Mouse (Mus musculus) neural tube, embryonic 15.5 days (tissue): Measurements from ENCODE around the gene Klc2. TPM values are rescaled to one million over a fixed set of nuclear protein-coding genes. Genes with fewer than 3 reads are reported as not detected.
A peak's percentile ranks its signal among the peaks of the same experiment; 100 is the strongest.
"Not testable (repeated sequence)": the region's sequence is repeated elsewhere in the genome, so short reads cannot be mapped to it uniquely, and the experiment has no call there.

Source experiments
- ATAC-seq: fragments of 200-750 bp; cut with Nextera tagmentation; 2 replicates; pipeline ENCODE4 v1.8.0; 2017; ENCODE audit warnings: mild to moderate bottlenecking, moderate TSS enrichment, moderate library complexity; ENCODE audit not compliant: low FRiP score
- H3K27ac ChIP-seq: fragments of 300-500 bp; sonication (generic); replicated peaks from 2 replicates; pipeline ENCODE4 v1.5.1; 2015; ENCODE audit warnings: mild to moderate bottlenecking, inconsistent platforms
- H3K27me3 ChIP-seq: fragments of 300-500 bp; sonication (generic); replicated peaks from 2 replicates; pipeline ENCODE4 v1.6.1; 2015; ENCODE audit warnings: inconsistent platforms
- H3K36me3 ChIP-seq: fragments of 300-500 bp; sonication (generic); 2 replicates; pipeline ENCODE4 v1.6.1; 2015; ENCODE audit warnings: inconsistent platforms
- H3K4me1 ChIP-seq: fragments of 300-500 bp; sonication (generic); 2 replicates; pipeline ENCODE4 v1.6.1; 2015; ENCODE audit warnings: inconsistent platforms
- H3K4me2 ChIP-seq: fragments of 300-500 bp; sonication (generic); 2 replicates; pipeline ENCODE4 v1.6.1; 2015; ENCODE audit warnings: inconsistent platforms, mild to moderate bottlenecking, moderate library complexity
- H3K4me3 ChIP-seq: fragments of 300-500 bp; sonication (generic); replicated peaks from 2 replicates; pipeline ENCODE4 v1.5.1; 2015; ENCODE audit warnings: mild to moderate bottlenecking, inconsistent platforms
- H3K9ac ChIP-seq: fragments of 300-500 bp; sonication (generic); replicated peaks from 2 replicates; pipeline ENCODE4 v1.6.1; 2015; ENCODE audit warnings: mild to moderate bottlenecking, inconsistent platforms
- H3K9me3 ChIP-seq: fragments of 300-500 bp; sonication (generic); replicated peaks from 2 replicates; pipeline ENCODE4 v1.6.1; 2016; ENCODE audit warnings: inconsistent platforms
- WGBS: fragments of 180-500 bp; shearing (Covaris S2); methylation state at CpG from one replicate; pipeline ENCODE4 v1.1.7; 2015; ENCODE audit warnings: mixed read lengths; 5-methylcytosine and 5-hydroxymethylcytosine counted together
- polyA plus RNA-seq: library from polyadenylated mRNA; unstranded; fragments of >200 nt; fragmentation: Nextera tagmentation; extraction: Ambion mirVana; gene quantifications from 2 replicates; pipeline ENCODE4 v1.2.1, GENCODE M21; 2015

The Klc2 gene
- polyA plus RNA-seq, result 82.4 and 94.5 TPM in 2 replicates

- ATAC-seq, result peak; percentile 45
- Histone ChIP-seq H3K36me3 (peaks cover 12% of the 10 kb centered on the region; the same call in 1 of the 2 replicates), H3K9ac (peak within 1 kb of the TSS; percentile 96), H3K4me3 (peak within 1 kb of the TSS; percentile 95), H3K4me2 (peak within 1 kb of the TSS; percentile 76), H3K27ac (peak within 1 kb of the TSS; percentile 97), H3K9me3 (no peaks in the 10 kb centered on the region), H3K27me3 (no peaks in the 10 kb centered on the region), H3K4me1 (peaks cover 22% of the 10 kb centered on the region)
- 2% methylated on average over 18 of the region's 18 CpGs for WGBS
These were observed at the start of gene Klc2 for GRCm38 (mm10) chr19:5118384-5118698. Gene Klc2, minus strand, starts transcription at chr19:5118560.

GRCm38 (mm10) chr19:5167477-5167876 lies 49.1 kb upstream of the Klc2 start:
- Histone ChIP-seq H3K4me3 (no peak overlapping the region), H3K4me1 (no peaks in the 10 kb centered on the region)
- WGBS, result 88% methylated on average over 4 of the region's 4 CpGs

DNA sequence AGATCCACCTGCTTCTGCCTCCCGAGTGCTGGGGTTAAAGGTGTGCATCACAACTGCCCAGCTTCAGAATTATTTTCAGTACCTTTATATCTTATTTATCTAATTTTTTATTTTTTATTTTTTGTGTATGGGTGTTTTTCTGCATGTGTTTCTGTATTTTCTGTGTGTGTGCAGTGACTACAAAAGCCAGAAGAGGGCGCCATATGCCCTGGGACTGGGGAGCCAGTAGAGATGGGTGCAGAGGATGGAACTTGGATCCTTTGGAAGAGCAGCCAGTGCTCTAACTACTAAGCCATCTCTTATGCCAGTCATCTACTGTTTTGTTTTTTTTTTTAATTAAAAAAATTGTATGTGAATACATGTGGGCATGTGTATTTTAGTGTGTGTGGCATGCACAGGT lies 46.0 kb upstream of the Klc2 start:
- WGBS, result 66% methylated on average over 2 of the region's 2 CpGs
- Histone ChIP-seq H3K27ac (no peak overlapping the region), H3K4me2 (no peak overlapping the region), H3K9me3 (no peaks in the 10 kb centered on the region), H3K36me3 (peaks cover 20% of the 10 kb centered on the region), H3K4me1 (no peaks in the 10 kb centered on the region), H3K9ac (no peak overlapping the region), H3K27me3 (no peaks in the 10 kb centered on the region), H3K4me3 (no peak overlapping the region)
- ATAC-seq, result no peak

More at GRCm38 (mm10) chr19:5167477-5167876, 49.1 kb upstream of the Klc2 start:
- Histone ChIP-seq H3K27ac (no peak overlapping the region), H3K9me3 (no peaks in the 10 kb centered on the region), H3K36me3 (peaks cover 12% of the 10 kb centered on the region; the same call in 1 of the 2 replicates), H3K4me2 (no peak overlapping the region), H3K27me3 (no peaks in the 10 kb centered on the region), H3K9ac (no peak overlapping the region)
- ATAC-seq, result no peak

GRCm38 (mm10) chr19:5161913-5162312 lies 43.6 kb upstream of the Klc2 start:
- no peak overlapping the region for H3K4me3 ChIP-seq
- no peak for ATAC-seq
- peaks cover 21% of the 10 kb centered on the region for H3K36me3 ChIP-seq
- no peaks in the 10 kb centered on the region for H3K27me3 ChIP-seq
- no peak overlapping the region for H3K4me2 ChIP-seq
- H3K9ac ChIP-seq, result no peak overlapping the region
- H3K4me1 ChIP-seq, result no peaks in the 10 kb centered on the region
- WGBS, result 95% methylated on average over 3 of the region's 3 CpGs
- no peaks in the 10 kb centered on the region for H3K9me3 ChIP-seq
- no peak overlapping the region for H3K27ac ChIP-seq

DNA sequence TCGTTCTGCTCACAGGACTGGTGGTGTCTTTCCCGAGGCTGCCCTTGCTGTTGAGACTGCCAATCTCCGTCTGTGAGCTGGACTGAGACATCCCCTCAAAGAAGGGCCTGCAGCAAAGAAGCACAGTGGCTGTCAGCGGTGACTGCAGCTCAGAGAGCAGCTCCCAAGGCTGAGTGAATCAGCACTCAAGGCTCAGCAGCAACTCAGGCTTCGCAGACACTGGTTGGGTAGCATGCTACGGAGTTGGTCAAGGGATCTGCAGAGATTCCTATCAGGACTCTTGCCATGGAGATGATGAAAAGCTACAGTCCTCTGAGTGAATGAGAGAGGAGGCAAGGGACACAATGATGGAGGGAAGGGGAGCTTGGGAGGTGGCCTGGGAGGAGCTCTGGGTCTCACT lies 33.9 kb upstream of the Klc2 start:
- no peak overlapping the region for H3K4me2 ChIP-seq
- no peaks in the 10 kb centered on the region for H3K9me3 ChIP-seq
- 92% methylated on average over 6 of the region's 6 CpGs for WGBS
- no peak for ATAC-seq
- H3K4me1 ChIP-seq, result peaks cover 5% of the 10 kb centered on the region; the same call in 1 of the 2 replicates
- peaks cover 34% of the 10 kb centered on the region for H3K36me3 ChIP-seq
- H3K27me3 ChIP-seq, result no peaks in the 10 kb centered on the region
- no peak overlapping the region for H3K9ac ChIP-seq
- no peak overlapping the region for H3K4me3 ChIP-seq
- H3K27ac ChIP-seq, result 0 out of 2 replicates have a peak overlapping the region, but pooled peaks have one; percentile 14

DNA sequence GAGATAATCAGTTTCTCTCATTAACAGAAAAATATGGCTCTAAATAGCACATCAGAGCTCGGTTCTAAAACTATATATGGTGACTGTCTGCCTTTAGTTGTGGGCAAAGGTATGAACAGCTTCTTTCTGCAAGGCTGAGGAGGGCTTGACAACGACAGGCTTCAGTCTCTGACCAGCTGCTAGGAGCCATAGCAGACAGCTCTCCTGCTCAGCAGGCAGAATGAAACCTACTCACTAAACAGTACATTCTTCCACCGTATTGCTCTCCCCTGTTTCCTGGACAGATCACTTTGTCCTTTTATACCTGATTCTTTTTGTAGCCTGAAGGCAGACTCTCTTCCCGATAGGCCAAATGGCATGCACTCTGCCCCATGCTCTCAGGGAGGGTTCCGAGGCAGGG lies 33.4 kb upstream of the Klc2 start:
- peaks cover 5% of the 10 kb centered on the region; the same call in 1 of the 2 replicates for H3K4me1 ChIP-seq
- no peak for ATAC-seq

GRCm38 (mm10) chr19:5151331-5151730 lies 33.0 kb upstream of the Klc2 start:
- peaks cover 34% of the 10 kb centered on the region for H3K36me3 ChIP-seq
- WGBS, result 34% methylated on average over 3 of the region's 3 CpGs
- H3K4me2 ChIP-seq, result no peak overlapping the region
- H3K27me3 ChIP-seq, result no peaks in the 10 kb centered on the region
- H3K4me1 ChIP-seq, result peaks cover 5% of the 10 kb centered on the region; the same call in 1 of the 2 replicates
- H3K9me3 ChIP-seq, result no peaks in the 10 kb centered on the region
- peak overlapping the region; percentile 9; the same call in 1 of the 2 replicates for H3K27ac ChIP-seq
- no peak overlapping the region for H3K9ac ChIP-seq
- ATAC-seq, result peak; percentile 65
- no peak overlapping the region for H3K4me3 ChIP-seq

More for the DNA sequence above, 33.4 kb upstream of the Klc2 start:
- Histone ChIP-seq H3K27ac (peak overlapping the region; percentile 14; the same call in 1 of the 2 replicates), H3K9ac (no peak overlapping the region), H3K9me3 (no peaks in the 10 kb centered on the region), H3K4me3 (no peak overlapping the region), H3K4me2 (no peak overlapping the region), H3K36me3 (peaks cover 34% of the 10 kb centered on the region), H3K27me3 (no peaks in the 10 kb centered on the region)
- 71% methylated on average over 5 of the region's 5 CpGs for WGBS

GRCm38 (mm10) chr19:5150358-5150757 lies 32.0 kb upstream of the Klc2 start:
- H3K27me3 ChIP-seq, result no peaks in the 10 kb centered on the region
- WGBS, result 97% methylated on average over 6 of the region's 6 CpGs
- H3K36me3 ChIP-seq, result peaks cover 32% of the 10 kb centered on the region
- H3K9ac ChIP-seq, result no peak overlapping the region
- peaks cover 5% of the 10 kb centered on the region; the same call in 1 of the 2 replicates for H3K4me1 ChIP-seq
- no peak overlapping the region for H3K27ac ChIP-seq
- H3K4me3 ChIP-seq, result no peak overlapping the region
- no peaks in the 10 kb centered on the region for H3K9me3 ChIP-seq
- H3K4me2 ChIP-seq, result no peak overlapping the region
- ATAC-seq, result no peak

- WGBS, result 89% methylated on average over 6 of the region's 6 CpGs
- ATAC-seq, H3K27ac ChIP-seq, H3K4me2 ChIP-seq, H3K27me3 ChIP-seq, H3K4me3 ChIP-seq, H3K4me1 ChIP-seq, H3K9me3 ChIP-seq, H3K9ac ChIP-seq: not testable (repeated sequence)
- peaks cover 34% of the 10 kb centered on the region for H3K36me3 ChIP-seq
These were observed 30.7 kb upstream of the Klc2 start for GRCm38 (mm10) chr19:5149041-5149440.

DNA sequence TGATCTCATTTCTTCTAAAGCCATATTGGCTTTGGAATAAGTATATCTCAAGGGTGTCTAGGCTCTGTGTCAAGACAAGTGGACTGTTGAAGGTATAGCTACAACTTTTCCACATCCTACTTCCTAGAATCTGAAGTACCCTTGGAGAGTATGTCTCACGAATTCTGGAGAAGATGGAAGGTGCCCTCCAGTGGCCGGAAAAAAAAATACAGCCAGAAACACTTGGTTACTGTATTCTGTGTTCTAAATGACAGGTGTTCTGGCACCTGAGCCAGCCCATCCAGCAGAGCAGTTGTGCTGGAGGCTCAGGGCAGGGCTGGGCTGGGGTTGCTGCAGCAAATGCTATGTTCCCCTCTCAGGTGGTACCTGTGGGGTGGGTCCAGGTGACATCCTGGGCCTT lies 21.3 kb upstream of the Klc2 start:
- Histone ChIP-seq H3K9me3 (no peaks in the 10 kb centered on the region), H3K4me2 (no peak overlapping the region), H3K4me1 (no peaks in the 10 kb centered on the region), H3K36me3 (peaks cover 80% of the 10 kb centered on the region), H3K27me3 (no peaks in the 10 kb centered on the region), H3K9ac (0 out of 2 replicates have a peak overlapping the region, but pooled peaks have one; percentile 28), H3K27ac (no peak overlapping the region), H3K4me3 (no peak overlapping the region)
- ATAC-seq, result no peak; the same call in 1 of the 2 replicates
- 3% methylated on average over 2 of the region's 2 CpGs for WGBS

- Histone ChIP-seq H3K4me2 (no peak overlapping the region), H3K9ac (no peak overlapping the region), H3K9me3 (no peaks in the 10 kb centered on the region), H3K27me3 (no peaks in the 10 kb centered on the region), H3K27ac (no peak overlapping the region), H3K36me3 (peaks cover 26% of the 10 kb centered on the region), H3K4me1 (no peaks in the 10 kb centered on the region), H3K4me3 (no peak overlapping the region)
- ATAC-seq, result no peak
- 72% methylated on average over 4 of the region's 4 CpGs for WGBS
These were observed 12.9 kb upstream of the Klc2 start for GRCm38 (mm10) chr19:5131237-5131636.

DNA sequence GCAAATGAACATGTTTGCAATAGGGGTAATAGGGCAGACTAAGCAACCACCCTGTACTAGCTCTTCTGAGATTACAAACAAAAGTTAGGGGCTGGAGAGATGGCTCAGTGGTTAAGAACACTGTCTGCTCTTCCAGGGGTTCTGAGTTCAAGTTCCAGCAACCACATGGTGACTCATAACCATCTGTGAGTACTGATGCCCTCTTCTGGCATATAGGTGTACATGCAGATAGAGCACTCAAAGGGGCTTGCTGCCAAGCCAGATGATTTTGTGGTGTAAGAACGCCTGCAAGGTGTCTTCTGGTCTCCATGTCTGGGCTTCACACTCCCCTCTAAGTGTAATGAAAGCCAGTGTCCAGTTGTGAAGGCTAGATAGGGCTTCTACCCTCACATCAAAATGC lies 11.4 kb upstream of the Klc2 start:
- 36% methylated on average over 1 of the region's 1 CpGs for WGBS
- peaks cover 13% of the 10 kb centered on the region for H3K36me3 ChIP-seq
- H3K4me3 ChIP-seq, result no peak overlapping the region
- H3K4me2 ChIP-seq, result no peak overlapping the region
- no peak overlapping the region for H3K27ac ChIP-seq
- no peak for ATAC-seq
- no peaks in the 10 kb centered on the region for H3K4me1 ChIP-seq
- no peaks in the 10 kb centered on the region for H3K9me3 ChIP-seq
- H3K9ac ChIP-seq, result no peak overlapping the region
- H3K27me3 ChIP-seq, result no peaks in the 10 kb centered on the region
